Mouse (Mus musculus) olfactory bulb, adult 2 months (tissue): ENCODE measurements around the gene Acaca. TPM values are rescaled to one million over a fixed set of nuclear protein-coding genes. Genes with fewer than 3 reads are reported as not detected.

Experiments
- H3K27ac ChIP-seq: fragments of 200-500 bp; 2 replicates; pipeline ENCODE4 v1.5.1; 2012; ENCODE audit warnings: low read depth, low read length; ENCODE audit not compliant: insufficient read depth
- H3K4me1 ChIP-seq: fragments of 200-500 bp; 2 replicates; pipeline ENCODE4 v1.6.1; 2012; ENCODE audit warnings: low read length; ENCODE audit not compliant: control insufficient read depth, insufficient read depth
- H3K4me3 ChIP-seq: fragments of 200-500 bp; 2 replicates; pipeline ENCODE4 v1.5.1; 2012; ENCODE audit warnings: mild to moderate bottlenecking, low read depth, low read length, moderate library complexity; ENCODE audit not compliant: insufficient read depth
- CTCF ChIP-seq: fragments of 200-500 bp; IDR thresholded peaks from 2 replicates; pipeline ENCODE4 v1.5.1; 2012; ENCODE audit warnings: low read depth, mild to moderate bottlenecking, low read length, moderate library complexity; ENCODE audit not compliant: insufficient read depth
- POLR2A ChIP-seq: fragments of 200-500 bp; IDR thresholded peaks from 2 replicates; pipeline ENCODE4 v1.6.1; 2012; ENCODE audit warnings: mild to moderate bottlenecking, low read depth, low read length, moderate library complexity; ENCODE audit not compliant: insufficient read depth
- WGBS: fragments of 180-500 bp; shearing (Covaris S2); methylation state at CpG from one replicate; pipeline ENCODE4 v1.1.7; 2018; 5-methylcytosine and 5-hydroxymethylcytosine counted together
- polyA plus RNA-seq: library from polyadenylated mRNA; stranded (reverse); fragments of >200 nt; gene quantifications from 2 replicates; pipeline ENCODE4 v1.2.4, GENCODE M21; 2012; ENCODE audit warnings: low replicate concordance; ENCODE audit not compliant: missing spikeins, insufficient read depth, insufficient read length

Gene Acaca
- polyA plus RNA-seq, 1 experiment = 53.0 TPM

DNA sequence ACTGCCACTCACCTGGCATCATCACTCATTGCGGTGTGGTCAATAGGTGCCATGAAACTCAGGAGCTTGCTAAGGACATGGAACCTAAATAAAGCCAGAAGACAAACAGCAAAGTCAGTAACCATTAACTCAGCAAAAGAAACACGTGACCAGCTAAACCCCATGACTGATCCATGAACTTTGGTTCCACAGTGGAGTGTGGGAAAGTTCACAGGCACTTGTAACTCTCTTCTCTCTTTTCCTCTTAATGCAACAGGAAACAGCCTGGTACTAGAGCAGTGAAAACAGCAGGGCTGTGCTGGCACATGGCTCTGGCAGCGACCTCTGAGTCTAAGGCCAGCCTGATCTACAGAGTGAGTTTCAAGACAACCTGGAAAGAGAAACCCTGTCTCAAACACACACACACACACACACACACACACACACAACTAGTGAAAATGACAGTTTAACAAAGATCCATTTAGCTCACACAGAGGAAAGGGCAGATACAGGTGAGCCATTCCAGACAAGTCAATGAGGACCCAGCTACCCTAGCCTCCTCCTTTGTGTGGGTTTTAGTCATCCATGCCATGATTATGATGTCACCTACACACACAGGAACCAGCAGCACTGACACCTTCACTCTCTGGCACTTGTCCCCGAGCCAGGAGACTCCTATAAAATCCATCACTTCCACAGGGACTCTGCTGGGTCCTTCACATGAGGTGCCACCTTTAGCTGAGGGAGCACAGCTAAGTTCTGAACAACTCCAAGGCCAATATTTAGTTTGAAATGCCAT lies 313.3 kb downstream of the Acaca start:
- H3K4me3 ChIP-seq = no peak overlapping the region
- TF ChIP-seq POLR2A (no peak), CTCF (no peak)
- H3K4me1 ChIP-seq = no peaks in the 10 kb centered on the region
- no peak overlapping the region for H3K27ac ChIP-seq
- WGBS = 92% methylated on average over 4 of the region's 4 CpGs

Other genes with a start within 250 kb of the Acaca start
- not detected in 2 replicates for gene Ddx52, start 187.6 kb upstream of the Acaca start, polyA plus RNA-seq
- gene Synrg, start 165.2 kb upstream of the Acaca start, polyA plus RNA-seq = not detected in 2 replicates
- not detected in 2 replicates for gene Dusp14, start 60.4 kb upstream of the Acaca start, polyA plus RNA-seq
- gene Tada2a, start 72 bp upstream of the Acaca start, polyA plus RNA-seq = not detected in 2 replicates
- gene Gm11437, start 37.8 kb downstream of the Acaca start, polyA plus RNA-seq = not detected in 2 replicates